ENCODE assay signal across 8 mouse cellular contexts in the genomic region with DNA sequence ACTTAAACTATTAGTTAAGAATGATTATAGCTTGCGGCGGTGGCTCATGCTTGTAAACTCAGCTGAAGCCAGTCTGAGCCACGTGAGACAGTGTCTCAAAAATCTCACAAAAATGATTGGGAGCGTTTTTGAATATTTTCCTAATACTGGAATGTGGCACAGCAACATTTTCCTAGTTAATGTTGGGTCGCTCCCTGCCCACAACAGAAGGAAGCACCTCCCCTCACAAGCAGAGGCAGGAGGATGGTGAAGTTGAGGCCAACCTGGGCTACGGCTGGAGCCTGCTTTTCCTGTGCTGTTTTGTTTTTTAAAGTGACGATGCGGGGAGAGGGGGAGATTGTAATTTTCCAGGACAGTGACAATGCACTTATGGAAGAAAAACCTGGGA. TPM values are rescaled to one million over a fixed set of nuclear protein-coding genes. Genes with fewer than 3 reads are reported as not detected.
DNase-seq lines count a peak whose midpoint lies in the region; ATAC-seq and TF ChIP-seq lines count a peak whose summit lies in the region.

No protein-coding gene starts in this region.

- H3K4me1 ChIP-seq in heart, embryonic 10.5 days, result peaks cover 34% of the 10 kb centered on the region
- peaks cover 16% of the 10 kb centered on the region for H3K4me1 ChIP-seq in hindbrain, embryonic 10.5 days (replicated peaks)
- peaks cover 32% of the 10 kb centered on the region for H3K4me1 ChIP-seq in liver, embryonic 13.5 days (replicated peaks)

- peak overlapping the region; percentile 100 for H3K27ac ChIP-seq in heart, embryonic 10.5 days
- H3K27ac ChIP-seq in hindbrain, embryonic 10.5 days, result peak overlapping the region; percentile 96
- peak overlapping the region; percentile 95 for H3K27ac ChIP-seq in liver, embryonic 13.5 days

- no peak for TF ChIP-seq POLR2A in brain, embryonic 14.5 days (IDR thresholded peaks at IDR 0.05; ENCODE audit: borderline replicate concordance, extremely low read depth, insufficient read depth, insufficient read length, poor library complexity, severe bottlenecking)

- H3K36me3 ChIP-seq in heart, embryonic 10.5 days, result peaks cover 48% of the 10 kb centered on the region
- H3K36me3 ChIP-seq in hindbrain, embryonic 10.5 days, result peaks cover 57% of the 10 kb centered on the region
- H3K36me3 ChIP-seq in liver, embryonic 13.5 days, result peaks cover 47% of the 10 kb centered on the region

- H3K4me3 ChIP-seq in heart, embryonic 10.5 days, result peak overlapping the region; percentile 89
- peak overlapping the region; percentile 77 for H3K4me3 ChIP-seq in hindbrain, embryonic 10.5 days
- peak overlapping the region; percentile 81 for H3K4me3 ChIP-seq in liver, embryonic 13.5 days (replicated peaks)

- peak overlapping the region; percentile 92 for H3K9ac ChIP-seq in liver, embryonic 13.5 days

- H3K4me2 ChIP-seq in liver, embryonic 13.5 days, result peak overlapping the region; percentile 84

- WGBS in heart, embryonic 10.5 days, result 3% methylated on average over 8 of the region's 8 CpGs
- WGBS in hindbrain, embryonic 10.5 days, result 8% methylated on average over 8 of the region's 8 CpGs
- 1% methylated on average over 8 of the region's 8 CpGs for WGBS in liver, embryonic 13.5 days (ENCODE audit: insufficient replicate concordance)

- ATAC-seq in liver, embryonic 13.5 days (ENCODE audit: low read depth), result no peak

- H3K27me3 ChIP-seq in heart, embryonic 10.5 days (ENCODE audit: insufficient read depth, poor library complexity, severe bottlenecking), result no peaks in the 10 kb centered on the region
- H3K27me3 ChIP-seq in hindbrain, embryonic 10.5 days (ENCODE audit: insufficient read depth, poor library complexity, severe bottlenecking), result no peaks in the 10 kb centered on the region
- no peaks in the 10 kb centered on the region for H3K27me3 ChIP-seq in liver, embryonic 13.5 days

- DNase-seq in heart, embryonic 10.5 days (ENCODE audit: low spot score), result no peak
- DNase-seq in heart, postnatal 4 days, result no peak
- DNase-seq in brain, embryonic 14.5 days (ENCODE audit: low read depth), result peak; percentile 32
- peak; percentile 25 for DNase-seq in hindbrain, embryonic 10.5 days (ENCODE audit: low spot score)
- no peak for DNase-seq in liver, embryonic 13.5 days
- DNase-seq in yolk sac, embryonic 10.5 days (ENCODE audit: low spot score), result peak; percentile 51
- DNase-seq in layer of hippocampus, adult 8-10 months (ENCODE audit: low spot score in 2 of 2), result no peak
- no peak for DNase-seq in right cerebral cortex, postnatal 14 days

- H3K9me3 ChIP-seq in heart, embryonic 10.5 days, result no peaks in the 10 kb centered on the region
- H3K9me3 ChIP-seq in hindbrain, embryonic 10.5 days, result no peaks in the 10 kb centered on the region
- no peaks in the 10 kb centered on the region for H3K9me3 ChIP-seq in liver, embryonic 13.5 days (replicated peaks)

- TF ChIP-seq CTCF in brain, embryonic 14.5 days (IDR thresholded peaks at IDR 0.05; ENCODE audit: borderline replicate concordance, extremely low read depth, insufficient read depth, insufficient read length), result no peak

RNA-seq across cellular contexts. Expression of gene Eci1, which starts 0.7 kb away (rescaled TPM):
- 146 and 187 TPM in 2 replicates for polyA plus RNA-seq in heart, embryonic 10.5 days (2016; fragmentation: Nextera tagmentation; extraction: Ambion mirVana)
- 100 to 1,000 TPM; 323 to 342 TPM for total RNA-seq in heart, postnatal 4 days (2021)
- 28.7 and 29.6 TPM in 2 replicates for polyA plus RNA-seq in brain, embryonic 14.5 days (2012; rRNA removed)
- 74.9 and 77.3 TPM in 2 replicates for polyA plus RNA-seq in hindbrain, embryonic 10.5 days (2016; fragmentation: Nextera tagmentation; extraction: Ambion mirVana)
- 94.4 and 95.3 TPM in 2 replicates for polyA plus RNA-seq in liver, embryonic 13.5 days (2015; fragmentation: Nextera tagmentation; extraction: Ambion mirVana)
- total RNA-seq in layer of hippocampus, adult 8-10 months (2022), result 10 to 100 TPM; 23.1 to 33.9 (median 27.9) TPM

RNA-seq across cellular contexts. Expression of gene Rnps1, which starts 12.8 kb away (rescaled TPM):
- 311 and 345 TPM in 2 replicates for polyA plus RNA-seq in heart, embryonic 10.5 days (2016; fragmentation: Nextera tagmentation; extraction: Ambion mirVana)
- total RNA-seq in heart, postnatal 4 days (2021), result 100 to 1,000 TPM; 130 to 135 TPM
- polyA plus RNA-seq in brain, embryonic 14.5 days (2012; rRNA removed), result 395 and 451 TPM in 2 replicates
- polyA plus RNA-seq in hindbrain, embryonic 10.5 days (2016; fragmentation: Nextera tagmentation; extraction: Ambion mirVana), result 423 and 452 TPM in 2 replicates
- 151 and 173 TPM in 2 replicates for polyA plus RNA-seq in liver, embryonic 13.5 days (2015; fragmentation: Nextera tagmentation; extraction: Ambion mirVana)
- total RNA-seq in layer of hippocampus, adult 8-10 months (2022), result 100 to 1,000 TPM; 122 to 134 (median 134) TPM

RNA-seq across cellular contexts. Expression of gene Dnase1l2, which starts 15.7 kb away (rescaled TPM):
- 1.6 and 2.3 TPM in 2 replicates for polyA plus RNA-seq in heart, embryonic 10.5 days (2016; fragmentation: Nextera tagmentation; extraction: Ambion mirVana)
- total RNA-seq in heart, postnatal 4 days (2021), result 1 to 10 TPM; 1.0 to 1.5 TPM
- polyA plus RNA-seq in brain, embryonic 14.5 days (2012; rRNA removed), result 27.1 and 34.3 TPM in 2 replicates
- polyA plus RNA-seq in hindbrain, embryonic 10.5 days (2016; fragmentation: Nextera tagmentation; extraction: Ambion mirVana), result 3.0 and 4.3 TPM in 2 replicates
- 0.33 and 0.68 TPM in 2 replicates for polyA plus RNA-seq in liver, embryonic 13.5 days (2015; fragmentation: Nextera tagmentation; extraction: Ambion mirVana)
- total RNA-seq in layer of hippocampus, adult 8-10 months (2022), result 10 to 100 TPM in 1 of 4 experiments, 1 to 10 TPM in 3; 5.8 to 12.1 (median 8.2) TPM

RNA-seq across cellular contexts. Expression of gene E4f1, which starts 42.9 kb away (rescaled TPM):
- 27.1 and 30.3 TPM in 2 replicates for polyA plus RNA-seq in heart, embryonic 10.5 days (2016; fragmentation: Nextera tagmentation; extraction: Ambion mirVana)
- total RNA-seq in heart, postnatal 4 days (2021), result 10 to 100 TPM; 17.3 to 19.3 TPM
- polyA plus RNA-seq in brain, embryonic 14.5 days (2012; rRNA removed), result 89.5 and 99.5 TPM in 2 replicates
- 37.8 and 40.1 TPM in 2 replicates for polyA plus RNA-seq in hindbrain, embryonic 10.5 days (2016; fragmentation: Nextera tagmentation; extraction: Ambion mirVana)
- 11.7 and 13.0 TPM in 2 replicates for polyA plus RNA-seq in liver, embryonic 13.5 days (2015; fragmentation: Nextera tagmentation; extraction: Ambion mirVana)
- 10 to 100 TPM; 31.0 to 44.2 (median 38.4) TPM for total RNA-seq in layer of hippocampus, adult 8-10 months (2022)

RNA-seq across cellular contexts. Expression of gene Pgp, which starts 43.0 kb away (rescaled TPM):
- polyA plus RNA-seq in heart, embryonic 10.5 days (2016; fragmentation: Nextera tagmentation; extraction: Ambion mirVana), result 86.3 and 91.2 TPM in 2 replicates
- 10 to 100 TPM; 46.5 to 49.3 TPM for total RNA-seq in heart, postnatal 4 days (2021)
- polyA plus RNA-seq in brain, embryonic 14.5 days (2012; rRNA removed), result 49.6 and 52.2 TPM in 2 replicates
- 80.9 and 81.8 TPM in 2 replicates for polyA plus RNA-seq in hindbrain, embryonic 10.5 days (2016; fragmentation: Nextera tagmentation; extraction: Ambion mirVana)
- polyA plus RNA-seq in liver, embryonic 13.5 days (2015; fragmentation: Nextera tagmentation; extraction: Ambion mirVana), result 84.0 and 86.7 TPM in 2 replicates
- total RNA-seq in layer of hippocampus, adult 8-10 months (2022), result 10 to 100 TPM; 54.8 to 62.3 (median 57.7) TPM

Comparison
In these comparisons a context has a peak if more than half of its experiments do, and no peak if none do; other contexts are left out.
1. DNase-seq: peak in brain, embryonic 14.5 days (single experiment), hindbrain, embryonic 10.5 days (single experiment) and yolk sac, embryonic 10.5 days (single experiment); none in heart, embryonic 10.5 days (single experiment), heart, postnatal 4 days (single experiment), liver, embryonic 13.5 days (single experiment), layer of hippocampus, adult 8-10 months (0 of 2) and right cerebral cortex, postnatal 14 days (single experiment).
2. Peak in every context shown above with its lines, with median percentiles within 50 percentile points of each other: H3K27ac ChIP-seq and H3K4me3 ChIP-seq.